Mouse (Mus musculus) activated CD4-positive, CD25-positive, alpha-beta regulatory T cell, adult 4 months (primary cell): ENCODE data around the gene Slc7a14. TPM values are rescaled to one million over a fixed set of nuclear protein-coding genes. Genes with fewer than 3 reads are reported as not detected.
"Not testable (repeated sequence)": the region's sequence is repeated elsewhere in the genome, so short reads cannot be mapped to it uniquely, and the experiment has no call there.

ENCODE experiments used
- ATAC-seq: one replicate; pipeline ENCODE4 v1.8.0; 2017
- polyA plus RNA-seq, 2 experiments: library from polyadenylated mRNA; unstranded; fragments of 100-300 nt; shearing (Covaris generic); gene quantifications; one replicate each; pipeline ENCODE4 v1.2.1; 2017

The Slc7a14 gene
- polyA plus RNA-seq, result under 1 TPM in 1 of 2 experiments, not detected in 1; 0.34 TPM

GRCm38 (mm10) chr3:31309934-31310787, at the start of gene Slc7a14:
Gene Slc7a14, minus strand, starts transcription at chr3:31310378.
- ATAC-seq, result no peak

DNA sequence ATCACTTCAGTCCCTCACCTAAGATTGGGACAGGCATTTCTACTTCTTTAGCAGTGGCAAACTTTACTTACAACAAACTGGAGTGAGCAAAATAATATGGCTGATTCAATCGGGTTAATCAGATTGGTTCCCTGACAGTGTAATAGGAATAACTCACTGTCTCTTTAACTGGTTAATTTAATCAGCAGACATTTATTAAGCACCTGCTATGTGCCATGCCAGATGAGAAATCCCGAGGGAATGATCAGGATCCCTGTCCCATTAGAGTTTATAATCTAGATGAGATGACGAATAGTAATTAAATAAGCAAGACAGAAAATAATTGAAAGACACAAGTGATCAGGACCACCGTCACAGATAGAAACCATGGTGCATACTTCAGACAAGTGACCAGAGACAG, 36.4 kb upstream of the Slc7a14 start:
- no peak for ATAC-seq

DNA sequence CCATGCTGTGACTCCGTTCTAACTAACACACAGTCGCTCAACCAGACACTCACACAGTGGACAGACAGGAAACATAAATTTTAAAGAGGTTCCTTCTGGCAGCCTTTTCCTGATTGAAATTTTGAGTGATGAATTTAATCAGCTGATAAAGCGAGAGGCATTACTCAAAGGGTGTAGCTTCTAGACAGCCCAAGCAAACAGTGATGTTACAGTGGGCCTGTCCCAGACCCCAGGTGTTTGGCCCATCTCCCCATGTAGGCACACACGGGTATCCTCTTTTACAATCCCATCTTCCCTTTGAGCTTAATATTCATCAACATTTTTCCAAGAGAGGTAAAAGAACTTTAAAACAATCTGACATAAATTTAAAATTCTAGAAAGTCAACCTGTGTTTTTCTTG, 35.6 kb upstream of the Slc7a14 start:
- ATAC-seq, result no peak

DNA sequence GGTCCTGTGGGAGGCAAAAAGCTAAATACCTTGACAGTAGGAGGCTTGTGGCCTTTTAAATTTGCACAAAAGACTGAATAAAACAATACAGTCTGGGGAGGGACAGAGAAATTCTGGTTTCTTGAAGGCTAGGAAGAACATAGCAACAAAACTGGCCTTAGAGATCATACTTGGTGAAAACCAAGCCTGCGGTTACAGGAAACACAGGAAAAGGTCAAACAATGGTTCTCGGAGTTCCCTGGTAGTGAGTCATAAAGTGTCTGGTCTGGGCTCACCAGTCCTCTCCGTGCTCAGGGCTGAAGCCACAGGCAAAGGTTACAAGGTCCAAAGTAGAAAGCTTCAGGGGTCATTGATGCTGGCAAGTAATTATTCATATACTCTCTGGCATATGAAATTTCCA, 29.1 kb upstream of the Slc7a14 start:
- no peak for ATAC-seq

DNA sequence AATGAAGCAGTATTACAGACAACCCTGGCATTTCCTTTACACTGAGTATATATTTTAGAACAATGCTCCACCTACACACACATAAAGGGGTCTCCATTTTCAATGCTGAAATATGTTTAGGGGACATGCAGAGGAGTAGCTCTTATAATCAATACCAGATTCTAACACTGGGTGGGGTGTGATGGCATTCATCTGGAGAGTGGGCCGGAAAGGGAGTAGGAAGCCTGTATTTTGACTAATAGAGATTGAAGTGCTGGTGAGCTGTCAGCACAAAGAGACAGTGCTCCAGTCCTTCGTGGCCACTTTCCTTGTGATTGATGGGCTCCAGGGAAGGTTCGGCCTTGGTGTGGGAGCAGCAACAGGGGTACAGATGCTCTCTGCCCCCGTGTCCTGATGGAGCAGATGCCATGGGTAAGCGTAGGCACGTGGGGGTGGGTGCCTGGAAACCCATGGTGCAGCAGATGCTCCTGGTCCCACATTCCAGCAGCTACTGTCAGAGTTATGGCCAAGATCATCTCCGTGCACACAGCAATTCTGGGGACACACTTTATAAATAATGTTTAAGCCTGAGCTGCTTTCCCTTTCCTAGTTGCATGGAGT, 18.2 kb upstream of the Slc7a14 start:
- ATAC-seq, result no peak

GRCm38 (mm10) chr3:31327791-31328190, 17.6 kb upstream of the Slc7a14 start:
- no peak for ATAC-seq

- no peak for ATAC-seq
Measured at GRCm38 (mm10) chr3:31324231-31324654, 14.1 kb upstream of the Slc7a14 start.

DNA sequence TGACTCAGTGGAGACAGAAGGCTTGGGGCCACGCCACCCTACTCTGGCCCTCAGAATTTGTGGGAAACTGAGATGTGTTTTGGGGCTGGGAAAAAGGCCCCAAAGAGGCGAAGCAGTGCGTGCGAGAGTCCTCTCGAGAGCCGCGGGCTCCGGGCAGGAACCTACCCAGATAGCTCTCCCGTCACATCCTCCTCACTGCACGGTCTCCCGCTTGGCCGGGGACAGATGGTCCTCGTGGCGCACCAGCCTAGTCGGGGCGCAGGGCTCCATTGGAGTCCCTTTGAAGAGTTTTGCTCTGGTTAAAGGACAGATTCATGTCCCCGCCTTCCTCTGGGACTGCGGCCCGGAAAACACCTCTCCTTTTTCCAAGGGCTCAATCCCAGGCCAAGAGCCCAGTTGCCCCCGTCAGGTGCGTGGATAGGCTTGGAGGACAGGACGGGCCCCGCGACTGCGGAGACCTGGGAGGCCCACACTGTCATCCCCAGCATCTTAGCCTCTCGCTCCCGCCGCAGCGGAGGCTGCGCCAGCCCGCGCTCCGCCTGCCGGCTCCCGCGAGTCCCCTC, 726 bp downstream of the Slc7a14 start:
- no peak for ATAC-seq

- ATAC-seq, result no peak
Measured at GRCm38 (mm10) chr3:31308906-31309305, 1.3 kb downstream of the Slc7a14 start.

GRCm38 (mm10) chr3:31307936-31308335, 2.2 kb downstream of the Slc7a14 start:
- ATAC-seq, result no peak

DNA sequence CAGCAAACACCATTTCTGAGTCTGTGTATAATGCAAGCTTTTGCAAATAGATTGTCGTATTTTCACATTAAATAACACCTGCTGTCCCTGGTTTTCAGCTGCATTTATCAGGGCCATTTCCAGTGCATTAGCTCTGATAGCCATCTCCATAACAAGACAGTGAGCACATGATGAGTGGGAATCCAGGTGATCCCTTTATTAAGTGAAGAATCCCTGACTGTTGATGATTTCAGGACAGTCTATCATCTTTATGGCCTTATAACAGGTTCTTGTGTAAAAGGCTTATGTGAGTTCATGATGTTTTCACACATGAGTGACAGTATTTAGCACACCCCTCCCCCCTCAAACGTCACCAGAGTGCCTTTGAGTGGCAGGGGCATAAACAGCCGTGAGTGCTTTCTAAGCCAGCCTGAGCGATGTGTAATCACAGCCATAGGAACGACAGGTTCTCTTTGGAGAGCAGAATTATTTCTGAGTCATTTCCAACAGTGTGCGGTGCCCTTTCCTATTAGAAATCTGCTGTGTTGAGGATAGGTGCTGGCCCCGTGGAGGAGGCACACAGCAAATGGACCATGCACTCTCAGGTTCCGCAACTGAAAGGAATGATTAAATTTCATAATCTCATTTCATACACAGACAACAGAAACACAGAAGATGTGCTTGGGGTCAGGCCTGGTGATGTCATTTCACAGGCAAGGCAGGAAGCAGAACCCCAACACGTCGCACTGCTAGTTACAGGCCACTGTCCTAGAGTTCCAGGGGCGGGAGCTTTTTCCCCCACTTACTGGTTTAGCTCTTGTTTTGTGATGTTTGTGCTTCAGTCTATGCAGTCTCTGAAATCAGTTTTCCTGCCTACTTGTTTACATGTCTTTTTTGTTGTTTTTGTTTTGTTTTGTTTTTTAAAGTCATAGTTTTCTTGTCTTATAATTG, 18.2 kb downstream of the Slc7a14 start:
- ATAC-seq, result no peak

GRCm38 (mm10) chr3:31287421-31287948, 22.7 kb downstream of the Slc7a14 start:
- ATAC-seq, result no peak

DNA sequence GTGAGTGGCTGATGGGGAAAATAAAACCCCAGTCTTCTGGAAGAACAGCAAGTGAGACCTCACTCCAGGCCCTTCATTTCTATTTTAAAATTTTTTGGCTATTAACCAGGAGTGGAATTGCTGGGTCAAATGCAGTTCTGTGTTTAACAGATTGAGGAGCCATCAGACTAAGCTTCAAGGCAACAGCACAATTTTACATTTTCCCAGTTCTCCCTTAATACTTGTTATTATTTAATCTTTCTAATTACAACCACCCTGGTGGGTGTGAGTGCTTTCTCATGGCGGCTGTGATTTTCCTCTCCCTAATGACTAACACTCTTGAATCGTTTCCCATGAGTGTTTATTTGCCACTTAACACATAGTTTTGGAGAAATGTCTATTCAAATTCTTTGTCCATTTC, 29.1 kb downstream of the Slc7a14 start:
- no peak for ATAC-seq

- ATAC-seq, result no peak
Measured at GRCm38 (mm10) chr3:31274875-31275274, 35.3 kb downstream of the Slc7a14 start.

GRCm38 (mm10) chr3:31273247-31273646, 36.9 kb downstream of the Slc7a14 start:
- ATAC-seq, result not testable (repeated sequence)

- no peak for ATAC-seq
Measured at GRCm38 (mm10) chr3:31272635-31273034, 37.5 kb downstream of the Slc7a14 start.

DNA sequence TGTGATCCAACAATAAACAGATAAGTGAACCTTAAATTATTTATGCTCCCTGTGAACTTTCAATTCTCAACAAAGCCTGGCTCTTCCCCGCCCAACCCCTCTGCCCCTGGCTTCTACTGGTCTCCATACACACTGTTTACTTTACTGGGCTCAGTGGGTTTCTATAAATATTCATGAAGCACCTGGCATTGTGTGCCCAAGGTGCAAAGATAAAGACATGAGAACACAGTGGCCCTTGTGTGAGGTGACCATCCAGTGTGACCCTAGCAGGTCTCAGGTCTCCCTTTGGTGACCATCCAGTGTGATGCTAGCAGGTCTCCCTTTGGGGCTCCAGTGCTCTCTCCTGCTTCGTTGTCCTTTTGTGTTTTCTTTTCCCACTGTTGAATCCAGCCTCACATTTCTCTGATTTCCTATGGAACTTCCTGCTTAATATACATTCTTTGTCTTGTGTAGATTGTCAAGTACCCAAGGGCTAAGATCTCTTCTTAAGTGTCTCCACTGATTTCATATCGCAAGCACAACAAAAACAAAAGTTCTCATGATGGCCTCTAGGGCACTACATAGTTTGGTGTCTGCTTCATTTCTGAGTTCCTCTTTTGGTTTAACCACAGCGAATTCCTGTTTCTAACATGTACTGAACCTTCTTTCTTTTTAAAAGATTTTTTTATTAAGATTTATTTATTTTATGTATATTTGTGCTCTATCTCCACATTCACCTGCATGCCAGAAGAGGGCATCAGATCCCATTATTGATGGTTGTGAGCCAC, 40.4 kb downstream of the Slc7a14 start:
- ATAC-seq, result no peak

GRCm38 (mm10) chr3:31267921-31268320, 42.3 kb downstream of the Slc7a14 start:
- ATAC-seq, result no peak

DNA sequence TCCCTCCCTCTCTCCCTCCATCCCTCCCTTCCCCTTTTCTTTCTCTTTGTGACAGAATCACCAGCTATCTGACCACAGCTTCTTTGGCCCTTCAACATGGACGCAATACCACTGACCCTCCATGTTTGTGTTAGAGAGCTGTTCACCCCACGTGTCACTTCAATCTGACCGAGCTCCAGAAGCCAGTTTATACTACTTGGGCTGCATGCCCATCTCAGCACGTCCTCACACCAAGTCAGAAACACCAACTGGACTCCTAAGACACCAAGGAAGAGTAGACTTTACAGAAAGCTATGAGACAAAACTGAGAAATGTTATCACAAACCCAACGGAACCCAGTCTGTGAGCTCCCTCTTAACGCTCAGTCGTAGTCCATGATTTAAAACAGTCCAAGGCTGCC, 43.2 kb downstream of the Slc7a14 start:
- no peak for ATAC-seq

DNA sequence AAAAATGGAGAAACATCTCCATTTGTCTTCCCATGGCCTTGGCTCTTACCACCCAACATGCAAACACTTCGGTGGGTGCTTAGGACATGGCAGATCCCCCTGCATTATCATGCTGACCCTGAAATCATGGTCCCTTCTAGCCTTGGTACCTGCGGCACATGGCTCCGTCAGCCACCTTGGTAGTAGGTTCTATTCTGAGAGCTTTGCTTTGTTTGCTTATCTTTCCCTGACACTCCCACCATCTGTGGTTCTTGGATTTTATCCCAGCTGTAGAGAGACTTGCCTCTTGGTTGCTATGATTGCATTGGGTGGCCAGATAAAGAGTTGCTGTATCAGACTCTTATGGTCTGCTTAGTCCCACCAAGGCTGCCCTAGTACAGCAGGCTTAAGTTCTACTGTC, 46.6 kb downstream of the Slc7a14 start:
- no peak for ATAC-seq

- no peak for ATAC-seq
Measured at GRCm38 (mm10) chr3:31261418-31262014, 48.7 kb downstream of the Slc7a14 start.
